Mouse (Mus musculus) left cerebral cortex, adult 9 months (tissue): ENCODE measurements around the gene Inpp1.

Experiments
- DNase-seq, 2 experiments: peaks; one replicate each; pipeline ENCODE4 v3.0.0; 2022; ENCODE audit warnings: low spot score in 2 of 2

The Inpp1 gene

GRCm38 (mm10) chr1:52816910-52817812 is at the start of gene Inpp1:
Gene Inpp1, minus strand, starts transcription at chr1:52817688.
- DNase-seq, result peak; percentile 35 to 75

GRCm38 (mm10) chr1:52866007-52866406 is 48.5 kb upstream of the Inpp1 start:
- no peak for DNase-seq

GRCm38 (mm10) chr1:52864220-52864619 is 46.7 kb upstream of the Inpp1 start:
- DNase-seq, result no peak

GRCm38 (mm10) chr1:52855904-52856601 is 38.6 kb upstream of the Inpp1 start:
- no peak for DNase-seq

- peak in 1 of 2 experiments; percentile 28 for DNase-seq
Observed at GRCm38 (mm10) chr1:52854029-52854428, 36.5 kb upstream of the Inpp1 start.

GRCm38 (mm10) chr1:52849422-52849821 is 31.9 kb upstream of the Inpp1 start:
- DNase-seq, result no peak

- DNase-seq, result no peak
Observed at GRCm38 (mm10) chr1:52846556-52846955, 29.1 kb upstream of the Inpp1 start.

GRCm38 (mm10) chr1:52844782-52845665 is 27.5 kb upstream of the Inpp1 start, which contains the start of gene Hibch:
Gene Hibch, plus strand, starts transcription at chr1:52844929.
- DNase-seq, result peak; percentile 97 to 98

GRCm38 (mm10) chr1:52844354-52844753 is 26.9 kb upstream of the Inpp1 start:
- DNase-seq, result peak in 1 of 2 experiments; percentile 8

GRCm38 (mm10) chr1:52839099-52839498 is 21.6 kb upstream of the Inpp1 start:
- DNase-seq, result no peak

GRCm38 (mm10) chr1:52817813-52818147 is 292 bp upstream of the Inpp1 start:
- DNase-seq, result no peak

GRCm38 (mm10) chr1:52816232-52816891 is 1.1 kb downstream of the Inpp1 start:
- DNase-seq, result no peak

GRCm38 (mm10) chr1:52808456-52808855 is 9.0 kb downstream of the Inpp1 start:
- no peak for DNase-seq

- DNase-seq, result no peak
Observed at GRCm38 (mm10) chr1:52805041-52805440, 12.4 kb downstream of the Inpp1 start.

GRCm38 (mm10) chr1:52802406-52802975 is 15.0 kb downstream of the Inpp1 start:
- no peak for DNase-seq

- no peak for DNase-seq
Observed at GRCm38 (mm10) chr1:52801651-52802050, 15.8 kb downstream of the Inpp1 start.

GRCm38 (mm10) chr1:52800340-52800740 is 17.1 kb downstream of the Inpp1 start:
- DNase-seq, result peak in 1 of 2 experiments; percentile 38

GRCm38 (mm10) chr1:52799772-52800171 is 17.7 kb downstream of the Inpp1 start:
- DNase-seq, result no peak

- peak; percentile 53 to 65 for DNase-seq
Observed at GRCm38 (mm10) chr1:52799056-52799726, 18.3 kb downstream of the Inpp1 start.

- no peak for DNase-seq
Observed at GRCm38 (mm10) chr1:52795927-52796326, 21.6 kb downstream of the Inpp1 start.
